Mouse (Mus musculus): ENCODE data around the gene Pcdh9. TPM values are rescaled to one million over a fixed set of nuclear protein-coding genes. Genes with fewer than 3 reads are reported as not detected.

The Pcdh9 gene
- polyA plus RNA-seq (2012; rRNA removed): 25.7 and 29.5 TPM in 2 replicates

GRCm38 (mm10) chr14:93890519-93891370 lies at the start of gene Pcdh9:
Pcdh9 (minus strand) TSS chr14:93890679.

